Mouse (Mus musculus): ENCODE results near the gene Hsd17b14. TPM values are rescaled to one million over a fixed set of nuclear protein-coding genes. Genes with fewer than 3 reads are reported as not detected.

The Hsd17b14 gene
- total RNA-seq, 2 experiments from 2014 or later, result 0.19 to 0.39 TPM

DNA sequence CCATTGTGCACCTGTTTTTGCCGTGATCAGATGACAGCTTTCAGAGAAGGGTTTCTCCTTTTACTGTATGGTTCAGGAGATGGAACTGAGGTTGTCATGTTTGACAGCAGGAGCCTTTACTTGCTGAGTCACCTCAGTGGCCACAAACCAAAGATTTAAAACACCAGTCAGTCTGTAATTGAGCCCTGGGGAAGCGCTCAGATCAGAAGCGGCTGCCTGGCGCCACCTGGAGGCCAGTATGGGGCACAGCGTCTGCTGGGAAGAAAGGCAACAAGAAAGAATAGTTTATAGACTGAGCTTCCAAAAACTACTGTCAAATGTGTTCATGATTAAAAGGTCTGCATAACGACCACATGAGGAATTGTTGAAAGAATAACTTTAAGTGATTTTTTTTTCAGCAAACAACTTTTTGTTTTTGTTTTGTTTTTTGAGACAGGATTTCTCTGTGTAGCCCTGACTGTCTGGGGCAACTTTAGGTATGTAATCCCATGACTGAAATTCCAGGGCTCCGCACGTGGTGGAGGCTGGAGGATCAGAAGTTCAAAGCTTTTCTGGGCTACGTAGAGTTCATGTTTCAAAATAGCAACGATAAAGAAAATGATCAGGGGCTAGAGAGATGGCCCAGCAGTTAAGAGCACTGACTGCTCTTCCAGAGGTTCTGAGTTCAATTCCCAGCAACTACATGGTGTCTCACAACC, 38.6 kb downstream of the Hsd17b14 start:
- peak; percentile 73 to 86 for DNase-seq
- intact Hi-C loops (cut with DNase I), result loop anchor here (1.0 to 2.0 kb wide), 2 partner anchors 36 to 38 kb away; no protein-coding TSS in a partner anchor

DNA sequence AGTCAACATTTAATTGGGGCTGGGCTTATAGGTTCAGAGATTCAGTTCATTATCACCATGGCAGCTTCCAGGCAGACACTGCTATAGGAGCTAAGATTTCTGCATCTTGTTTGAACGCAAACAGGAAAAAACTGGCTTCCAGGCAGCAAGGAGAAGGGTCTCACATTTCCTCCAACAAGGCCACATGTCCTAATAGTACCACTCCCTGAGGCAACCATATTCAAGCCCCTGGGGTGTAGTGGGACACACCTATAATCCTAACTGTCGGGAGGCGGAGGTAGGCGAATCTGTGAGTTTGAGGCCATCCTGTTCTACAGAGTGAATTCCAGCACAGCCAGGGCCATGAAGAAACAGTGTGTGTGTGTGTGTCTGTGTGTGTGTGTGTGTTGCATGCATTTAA, 40.5 kb downstream of the Hsd17b14 start:
- intact Hi-C loops (cut with DNase I), result loop anchor here (2.0 kb wide), 1 partner anchor 18 kb away; no protein-coding TSS in a partner anchor
- no peak for DNase-seq

DNA sequence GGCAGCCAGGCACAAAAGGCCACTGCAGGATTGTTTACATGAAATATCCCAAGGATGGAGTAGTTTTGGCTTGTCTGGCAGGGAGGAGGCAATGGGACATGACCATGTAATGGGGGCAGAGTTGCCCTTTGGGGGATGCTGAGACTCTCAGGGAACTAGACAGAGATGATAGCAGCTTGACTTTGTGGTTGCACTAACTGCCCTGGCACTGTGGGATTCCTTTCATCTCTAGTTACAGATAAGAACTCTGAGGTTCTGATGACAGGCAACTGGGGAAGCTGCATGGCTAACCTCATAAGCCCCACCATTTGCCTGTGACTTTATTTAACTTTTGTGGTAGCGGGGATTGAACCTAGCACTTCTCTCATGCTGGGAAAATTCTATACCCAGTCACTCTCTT, 41.4 kb downstream of the Hsd17b14 start:
- DNase-seq, result no peak
- intact Hi-C loops (cut with DNase I), result no loop called here

DNA sequence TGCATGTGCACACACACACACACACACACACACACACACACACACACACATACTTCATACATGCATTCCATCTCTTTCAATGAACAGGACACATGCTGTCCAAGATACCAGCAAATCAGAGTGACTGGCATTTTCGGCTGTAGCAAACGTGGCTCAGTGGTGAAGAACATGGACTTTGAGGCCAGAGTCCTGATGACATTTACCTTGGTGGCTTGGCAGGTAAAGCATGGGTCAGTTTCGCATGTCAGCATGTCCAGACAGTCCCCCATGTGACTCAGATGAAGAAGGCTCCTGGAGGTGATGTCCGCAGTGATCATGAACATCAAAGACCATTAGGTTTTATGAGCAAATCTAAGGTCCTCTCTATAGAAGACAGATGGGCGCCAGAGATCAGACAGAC, 42.3 kb downstream of the Hsd17b14 start:
- no peak for DNase-seq
- intact Hi-C loops (cut with DNase I), result no loop called here

DNA sequence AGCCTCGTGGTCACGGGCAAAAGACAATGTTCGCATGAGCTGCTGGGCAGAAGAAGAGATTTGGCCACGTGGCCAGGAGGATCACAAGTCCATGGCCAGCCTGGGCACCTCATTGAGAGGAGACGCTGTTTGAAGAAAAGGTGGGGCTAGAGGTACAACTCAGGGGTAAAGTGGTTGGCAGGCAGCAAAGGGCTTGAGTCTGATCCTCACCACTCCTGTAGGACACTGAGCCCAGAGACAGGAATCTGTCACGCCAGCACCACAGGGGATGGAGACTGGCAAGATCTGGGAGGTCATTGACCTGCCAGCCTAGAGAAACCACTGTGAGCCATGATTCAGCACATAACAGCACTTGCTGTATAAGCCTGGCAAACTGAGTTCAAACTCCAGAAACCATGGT, 42.8 kb downstream of the Hsd17b14 start:
- DNase-seq, result no peak
- intact Hi-C loops (cut with DNase I), result no loop called here

DNA sequence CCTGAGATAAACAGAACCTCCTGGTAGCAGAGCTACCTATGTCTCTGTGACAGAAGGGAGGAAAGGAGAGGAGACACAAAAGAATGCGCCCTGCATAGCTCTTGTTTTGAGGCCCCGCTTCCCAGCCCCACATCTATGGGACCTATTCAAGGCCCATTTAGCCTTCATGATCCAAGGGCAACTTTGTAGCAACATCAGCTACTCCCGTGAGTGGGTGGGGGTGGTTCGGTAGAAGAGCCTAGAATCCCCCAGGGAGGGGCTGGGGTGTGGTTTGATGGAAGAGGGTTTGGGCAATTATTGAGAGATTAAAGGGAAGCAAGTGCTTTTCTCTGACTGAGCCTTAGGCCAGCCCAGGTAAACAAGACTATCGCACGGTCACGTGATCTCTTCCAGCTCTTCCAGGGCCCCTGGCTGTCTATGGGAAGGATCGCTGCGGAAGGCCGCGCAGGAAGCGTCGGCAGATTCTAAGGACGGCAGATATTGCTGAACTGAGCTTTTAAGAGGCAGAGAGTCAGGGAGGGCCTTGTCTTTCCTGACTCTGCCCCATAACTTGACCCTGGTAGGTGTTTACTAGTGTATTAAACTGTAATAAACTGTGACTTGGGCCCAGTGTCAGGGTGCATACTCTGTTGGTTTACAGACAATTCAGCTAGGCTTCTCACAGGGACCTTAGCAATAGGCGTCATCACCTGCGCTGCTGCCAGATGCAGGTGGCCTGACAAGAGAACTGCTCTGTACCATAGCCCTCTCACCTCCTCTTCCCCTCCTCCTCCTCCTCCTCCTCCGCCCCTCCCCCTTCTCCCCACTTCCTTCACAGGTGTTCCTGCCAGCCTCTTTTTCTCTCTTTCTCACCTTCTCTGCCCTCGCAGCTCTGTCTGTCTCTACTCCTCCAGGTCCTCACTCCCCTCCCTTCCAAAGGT, 44.5 kb downstream of the Hsd17b14 start:
- no peak for DNase-seq
- intact Hi-C loops (cut with DNase I), result no loop called here

DNA sequence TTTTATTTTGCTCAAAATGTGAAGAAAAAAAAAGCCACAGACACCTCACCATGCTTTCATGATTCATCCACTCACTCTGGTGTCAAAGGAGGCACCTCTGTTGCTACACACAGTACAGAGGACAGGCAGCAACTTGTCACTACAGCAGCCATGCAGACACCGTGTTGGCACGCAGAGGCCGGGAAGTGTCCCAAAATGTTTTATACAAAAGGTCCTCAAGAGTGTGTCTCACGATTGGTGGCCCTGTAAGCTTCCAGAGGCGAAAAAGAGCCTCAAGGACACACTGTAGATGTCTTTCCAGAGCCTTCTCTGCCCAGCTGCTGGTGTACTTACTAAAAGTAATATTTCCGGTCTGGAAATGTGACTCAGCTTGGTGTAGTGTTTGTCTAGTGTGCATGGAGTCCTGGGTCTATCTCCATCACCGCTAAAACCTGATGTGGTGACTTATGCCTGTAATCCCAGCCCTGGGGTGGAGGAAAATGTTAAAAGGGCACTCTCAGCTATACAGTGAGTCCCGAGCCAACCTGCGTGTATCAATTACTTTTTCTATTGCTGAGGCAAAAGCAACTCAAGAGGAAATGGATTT, 51.1 kb downstream of the Hsd17b14 start:
- DNase-seq, result no peak
- intact Hi-C loops (cut with DNase I), result no loop called here

DNA sequence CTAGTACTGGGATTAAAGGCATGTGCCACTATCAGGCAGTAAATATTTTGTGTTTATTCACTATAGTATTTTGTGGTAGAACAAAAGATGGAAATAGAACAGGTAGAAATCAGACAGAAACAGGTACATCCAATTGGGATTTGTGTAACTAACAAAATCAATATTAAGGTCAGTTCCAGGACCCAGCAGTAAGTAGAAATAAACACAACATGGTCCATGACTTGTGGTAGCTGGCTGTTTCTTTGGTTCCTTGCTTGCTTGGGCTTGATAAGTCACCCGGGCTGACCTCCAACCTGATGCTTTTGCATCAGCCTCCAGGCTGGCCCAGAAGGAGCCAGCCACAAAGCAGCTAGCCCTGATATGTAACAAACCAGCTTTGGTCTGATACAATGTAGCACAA, 54.8 kb downstream of the Hsd17b14 start:
- intact Hi-C loops (cut with DNase I), result no loop called here
- DNase-seq, result no peak

DNA sequence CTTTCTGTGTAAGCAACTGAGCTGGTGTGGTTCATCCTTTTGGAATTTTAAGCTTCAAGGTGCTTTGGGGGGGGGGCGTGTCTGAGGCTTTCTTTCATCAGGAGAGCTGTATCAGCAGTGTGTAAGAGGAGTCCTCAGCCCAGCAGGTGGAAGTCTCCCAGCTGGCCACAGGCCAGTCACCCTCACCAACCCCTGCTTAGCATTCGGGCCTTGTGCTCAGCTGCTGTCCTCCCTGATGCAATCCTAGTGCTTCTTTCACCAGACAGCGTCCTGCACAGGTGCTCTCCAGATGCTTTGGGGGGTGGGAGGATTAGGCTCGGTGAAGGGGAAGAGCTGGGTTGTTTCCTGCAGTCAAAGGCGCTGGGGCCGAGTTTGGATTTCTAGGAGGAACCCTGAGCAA, 61.6 kb downstream of the Hsd17b14 start:
- peak in 1 of 2 experiments; percentile 30 for DNase-seq
- intact Hi-C loops (cut with DNase I), result no loop called here

DNA sequence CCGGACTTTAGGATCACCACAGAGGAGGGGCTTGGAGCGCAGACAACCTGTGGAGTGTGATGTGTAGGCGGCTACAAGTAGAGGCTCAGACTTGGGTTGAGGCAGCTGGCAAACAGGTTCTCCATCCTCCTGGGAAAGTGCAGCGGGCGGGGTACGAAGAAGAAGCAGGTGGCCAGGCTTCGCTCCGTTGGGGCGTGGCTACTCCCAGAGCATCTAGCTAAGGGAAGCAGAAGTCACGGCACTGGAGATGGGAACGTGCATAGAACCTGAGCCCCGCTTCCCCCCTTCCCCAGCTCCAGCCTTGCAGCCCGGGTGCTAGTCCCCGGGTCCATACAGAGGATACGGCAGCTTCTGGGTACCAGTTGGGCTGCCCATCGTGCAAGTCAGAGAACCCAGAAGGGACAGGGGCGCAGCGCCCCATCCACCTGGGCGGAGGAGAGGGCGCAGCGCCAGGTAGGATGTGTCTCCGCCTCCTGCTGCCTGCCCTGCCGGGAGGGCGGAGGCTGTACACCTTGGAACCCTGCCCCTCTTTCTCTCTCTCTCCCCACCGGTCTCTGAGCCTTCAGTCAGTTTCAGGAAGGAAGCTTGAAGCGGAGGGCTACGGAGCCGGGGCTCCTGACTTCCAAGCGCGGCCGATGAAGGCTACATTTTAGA, 62.5 kb downstream of the Hsd17b14 start, which contains the start of gene Fut1:
Gene Fut1, plus strand, starts transcription at position 248 of the 654 bp plus-strand sequence.
- intact Hi-C loops (cut with DNase I), result no loop called here

More for the DNA sequence above, 62.5 kb downstream of the Hsd17b14 start, which contains the start of gene Fut1:
- DNase-seq, result no peak

Other genes starting within 250 kb of the Hsd17b14 start
- gene Trpm4, start 221.1 kb upstream of the Hsd17b14 start, total RNA-seq (2021), result 10 to 100 TPM; 20.8 to 22.3 TPM
- 100 to 1,000 TPM; 516 to 539 TPM for gene Hrc, start 219.6 kb upstream of the Hsd17b14 start, total RNA-seq (2021)
- under 1 TPM; 0.22 to 0.29 TPM for gene Ppfia3, start 187.9 kb upstream of the Hsd17b14 start, total RNA-seq (2021)
- gene Lin7b, start 184.3 kb upstream of the Hsd17b14 start, total RNA-seq (2021), result under 1 TPM; 0.90 to 0.96 TPM
- gene Snrnp70, start 159.2 kb upstream of the Hsd17b14 start, total RNA-seq (2021), result 100 to 1,000 TPM; 126 to 138 TPM
- 1 to 10 TPM; 1.5 to 1.7 TPM for gene Kcna7, start 149.2 kb upstream of the Hsd17b14 start, total RNA-seq (2021)
- gene Ntf5, start 141.2 kb upstream of the Hsd17b14 start, total RNA-seq (2021), result under 1 TPM in 1 of 2 experiments, not detected in 1; 0.14 TPM
- gene Lhb, start 134.1 kb upstream of the Hsd17b14 start, total RNA-seq (2021), result not detected
- 10 to 100 TPM; 86.1 to 90.2 TPM for gene Gys1, start 120.0 kb upstream of the Hsd17b14 start, total RNA-seq (2021)
- 10 to 100 TPM; 25.3 to 26.3 TPM for gene Ruvbl2, start 116.8 kb upstream of the Hsd17b14 start, total RNA-seq (2021)
- gene Ftl1, start 95.0 kb upstream of the Hsd17b14 start, total RNA-seq (2021), result 100 to 1,000 TPM; 231 to 265 TPM
- gene Bax, start 88.0 kb upstream of the Hsd17b14 start, total RNA-seq (2021), result 10 to 100 TPM; 25.6 to 31.1 TPM
- not detected for gene Tulp2, start 73.0 kb upstream of the Hsd17b14 start, total RNA-seq (2021)
- 1 to 10 TPM; 2.8 to 4.6 TPM for gene Gm45808, start 68.1 kb upstream of the Hsd17b14 start, total RNA-seq (2021)
- gene Dhdh, start 66.1 kb upstream of the Hsd17b14 start, total RNA-seq (2021), result 1 to 10 TPM; 4.5 to 6.0 TPM
- gene Nucb1, start 44.5 kb upstream of the Hsd17b14 start, total RNA-seq (2021), result 100 to 1,000 TPM; 116 to 137 TPM
- gene Ppp1r15a, start 28.6 kb upstream of the Hsd17b14 start, total RNA-seq (2021), result 10 to 100 TPM; 21.7 to 32.8 TPM
- 1 to 10 TPM; 1.9 to 2.1 TPM for gene Plekha4, start 28.6 kb upstream of the Hsd17b14 start, total RNA-seq (2021)
- 10 to 100 TPM; 85.5 to 94.6 TPM for gene Bcat2, start 15.3 kb downstream of the Hsd17b14 start, total RNA-seq (2021)
- not detected for gene Fgf21, start 60.6 kb downstream of the Hsd17b14 start, total RNA-seq (2021)
- under 1 TPM in 1 of 2 experiments, not detected in 1; 0.12 TPM for gene Fut1, start 62.4 kb downstream of the Hsd17b14 start, total RNA-seq (2021)
- under 1 TPM; 0.54 to 0.67 TPM for gene Izumo1, start 66.9 kb downstream of the Hsd17b14 start, total RNA-seq (2021)
- gene Rasip1, start 72.6 kb downstream of the Hsd17b14 start, total RNA-seq (2021), result 10 to 100 TPM; 42.6 to 42.8 TPM
- 1 to 10 TPM; 6.4 to 6.9 TPM for gene Mamstr, start 85.1 kb downstream of the Hsd17b14 start, total RNA-seq (2021)
- gene Fut2, start 111.5 kb downstream of the Hsd17b14 start, total RNA-seq (2021), result under 1 TPM; 0.37 to 0.69 TPM
- gene Ntn5, start 129.1 kb downstream of the Hsd17b14 start, total RNA-seq (2021), result under 1 TPM; 0.12 to 0.24 TPM
- under 1 TPM in 1 of 2 experiments, not detected in 1; 0.12 TPM for gene Sec1, start 139.5 kb downstream of the Hsd17b14 start, total RNA-seq (2021)
- 1 to 10 TPM; 4.3 to 6.6 TPM for gene Car11, start 144.9 kb downstream of the Hsd17b14 start, total RNA-seq (2021)
- 10 to 100 TPM; 24.7 to 27.1 TPM for gene Dbp, start 150.2 kb downstream of the Hsd17b14 start, total RNA-seq (2021)
- gene Rpl18, start 160.6 kb downstream of the Hsd17b14 start, total RNA-seq (2021), result 100 to 1,000 TPM; 552 to 626 TPM
- gene Sphk2, start 163.1 kb downstream of the Hsd17b14 start, total RNA-seq (2021), result 10 to 100 TPM; 17.5 to 18.8 TPM
- gene Fam83e, start 166.3 kb downstream of the Hsd17b14 start, total RNA-seq (2021), result under 1 TPM; 0.17 to 0.24 TPM
- not detected for gene Spaca4, start 170.9 kb downstream of the Hsd17b14 start, total RNA-seq (2021)
- gene Lmtk3, start 228.8 kb downstream of the Hsd17b14 start, total RNA-seq (2021), result under 1 TPM in 1 of 2 experiments, not detected in 1; 0.12 TPM
- gene Sult2b1, start 229.8 kb downstream of the Hsd17b14 start, total RNA-seq (2021), result not detected

Measured in heart, postnatal 14 days (tissue).